Mouse (Mus musculus) gastrocnemius, postnatal 36 days (tissue): Measurements from ENCODE around the gene Scyl2. TPM values are rescaled to one million over a fixed set of nuclear protein-coding genes. Genes with fewer than 3 reads are reported as not detected.
"Not testable (repeated sequence)": the region's sequence is repeated elsewhere in the genome, so short reads cannot be mapped to it uniquely, and the experiment has no call there.

ENCODE experiments used
- DNase-seq, 2 experiments: peaks; one replicate each; pipeline ENCODE4 v3.0.0; 2022
- intact Hi-C: fragments of 180-260 bp; cut with DNase I; formaldehyde crosslinking; loops from one replicate; pipeline ENCODE4 v1.15.1; 2025
- total RNA-seq, 2 experiments: library from RNA; stranded (reverse); gene quantifications; 2 replicates each; pipeline ENCODE4 v1.2.3; 2021

Scyl2 gene
- total RNA-seq, 2 experiments from 2014 or later = 12.1 to 12.6 TPM

DNA sequence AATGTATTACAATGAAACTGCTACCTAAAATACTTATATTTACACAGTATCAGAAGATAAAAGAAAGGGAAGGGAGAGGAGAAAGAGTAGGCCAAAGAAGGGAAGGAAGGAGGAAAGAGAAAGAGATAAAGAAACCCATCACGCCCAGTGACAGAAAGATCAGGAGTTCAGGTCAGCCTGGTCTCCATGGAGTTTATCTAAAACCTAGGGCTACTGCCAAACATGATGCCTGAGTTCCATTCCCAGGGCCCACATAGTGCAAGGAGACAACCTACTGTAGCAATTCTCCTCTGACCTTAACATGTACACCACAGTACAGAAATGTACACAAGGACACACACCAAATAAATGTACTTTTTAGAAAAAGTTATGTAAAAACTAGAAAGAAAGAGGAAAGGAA lies 3.9 kb downstream of the Scyl2 start:
- intact Hi-C loops = no loop called here

DNA sequence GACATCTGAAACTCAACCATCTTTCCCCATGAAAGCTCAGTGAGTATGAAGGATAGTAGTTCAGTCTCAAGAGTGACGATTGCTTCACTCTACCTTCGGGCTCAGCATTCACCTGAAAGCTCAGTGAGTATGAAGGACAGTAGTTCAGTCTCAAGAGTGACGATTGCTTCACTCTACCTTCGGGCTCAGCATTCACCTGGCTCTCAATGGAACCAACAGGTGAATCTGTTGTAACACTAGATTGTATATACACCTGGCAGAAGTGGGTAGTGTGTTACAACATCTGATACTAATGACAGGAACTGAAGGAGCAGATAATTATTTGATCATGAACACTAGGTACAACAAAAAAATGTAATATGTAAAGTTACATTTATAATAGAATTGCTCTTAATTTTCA lies 4.4 kb downstream of the Scyl2 start:
- intact Hi-C loops = no loop called here
- no peak for DNase-seq

More for the DNA sequence above, 3.9 kb downstream of the Scyl2 start:
- no peak for DNase-seq

DNA sequence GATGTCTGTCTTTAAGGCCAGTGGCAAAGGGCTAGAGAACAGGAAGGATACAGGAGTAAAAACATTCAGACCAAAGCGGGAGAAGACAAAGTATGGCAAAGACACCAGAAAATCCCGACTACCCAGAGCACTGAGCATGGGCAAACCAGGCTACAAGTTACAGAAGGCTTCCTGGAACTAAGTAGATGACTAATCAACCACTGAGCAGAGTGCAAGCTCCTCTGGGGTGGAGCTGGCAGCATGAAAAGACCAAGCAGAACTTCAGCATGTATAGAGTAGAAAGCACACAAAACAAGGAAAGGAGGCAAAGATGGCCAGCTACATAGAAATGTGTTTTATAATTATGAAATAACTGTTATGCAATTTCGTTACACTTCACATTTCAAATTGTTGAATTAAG lies 5.6 kb downstream of the Scyl2 start:
- no peak for DNase-seq
- intact Hi-C loops = no loop called here

DNA sequence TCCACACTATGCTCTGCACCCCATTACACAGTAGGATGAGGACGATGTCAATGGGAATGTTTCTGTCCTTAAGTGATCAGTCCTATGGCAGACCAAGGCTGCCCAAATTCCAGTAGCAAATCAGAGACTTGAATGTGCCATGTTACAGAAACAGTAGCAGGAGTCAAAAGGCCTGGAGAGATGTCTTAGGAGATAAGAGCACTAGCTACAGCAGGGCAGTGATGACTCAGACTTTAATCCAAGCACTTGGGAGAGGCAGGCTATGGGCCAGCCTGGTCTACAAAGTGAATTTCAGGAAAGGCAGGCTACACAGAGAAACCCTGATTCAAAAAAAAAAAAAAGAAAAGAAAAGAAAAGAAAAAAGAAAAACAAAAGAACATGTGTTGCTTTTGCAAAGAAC lies 6.6 kb downstream of the Scyl2 start:
- no peak for DNase-seq
- intact Hi-C loops = no loop called here

DNA sequence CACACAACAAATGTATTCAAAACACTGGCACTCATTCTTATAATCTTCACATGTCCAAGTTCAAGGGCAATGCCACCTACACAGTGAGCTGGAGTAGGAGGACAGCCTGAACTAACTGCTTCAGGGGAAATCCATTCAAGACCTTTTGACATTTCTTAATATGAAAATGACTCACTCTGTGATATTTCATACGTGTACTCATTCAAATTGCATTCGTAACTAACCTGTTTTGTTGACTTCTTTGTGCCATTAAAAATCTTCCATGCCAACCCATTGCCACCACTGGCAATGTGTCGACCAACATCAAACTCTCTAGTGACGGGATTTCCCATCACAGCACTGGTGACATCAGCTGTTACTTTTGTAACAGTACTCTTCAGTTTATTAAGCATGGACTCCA lies 8.0 kb downstream of the Scyl2 start:
- no peak for DNase-seq
- intact Hi-C loops = no loop called here

DNA sequence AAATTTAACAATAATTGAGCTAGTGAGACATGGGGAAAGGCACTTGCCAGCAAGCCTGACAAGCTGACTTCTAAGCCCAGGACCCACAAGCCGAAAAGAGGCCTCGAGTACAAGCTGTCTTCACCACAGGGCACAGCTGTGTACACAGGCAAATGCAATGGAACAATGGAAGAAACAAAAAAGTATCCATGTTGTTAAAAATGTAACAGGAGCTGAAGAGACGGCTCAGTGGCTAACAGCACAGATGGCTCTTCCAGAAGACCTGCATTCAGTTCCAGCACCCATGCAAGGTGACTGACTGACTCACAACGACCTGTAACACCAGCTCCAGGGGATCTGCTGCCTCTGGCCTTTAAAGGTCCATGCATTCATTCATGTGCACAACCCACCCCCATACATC lies 9.5 kb downstream of the Scyl2 start:
- intact Hi-C loops = no loop called here
- DNase-seq = no peak

DNA sequence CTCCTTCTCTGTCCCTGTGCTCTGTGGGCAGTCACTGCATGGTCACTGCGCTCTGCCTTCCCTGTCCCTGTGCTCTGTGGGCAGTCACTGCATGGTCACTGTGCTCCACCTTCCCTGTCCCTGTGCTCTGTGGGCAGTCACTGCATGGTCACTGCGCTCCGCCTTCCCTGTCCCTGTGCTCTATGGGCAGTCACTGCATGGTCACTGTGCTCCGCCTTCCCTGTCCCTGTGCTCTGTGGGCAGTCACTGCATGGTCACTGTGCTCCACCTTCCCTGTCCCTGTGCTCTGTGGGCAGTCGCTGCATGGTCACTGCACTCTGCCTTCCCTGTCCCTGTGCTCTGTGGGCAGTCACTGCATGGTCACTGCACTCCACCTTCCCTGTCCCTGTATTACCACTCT lies 15.7 kb downstream of the Scyl2 start:
- intact Hi-C loops, DNase-seq: not testable (repeated sequence)

DNA sequence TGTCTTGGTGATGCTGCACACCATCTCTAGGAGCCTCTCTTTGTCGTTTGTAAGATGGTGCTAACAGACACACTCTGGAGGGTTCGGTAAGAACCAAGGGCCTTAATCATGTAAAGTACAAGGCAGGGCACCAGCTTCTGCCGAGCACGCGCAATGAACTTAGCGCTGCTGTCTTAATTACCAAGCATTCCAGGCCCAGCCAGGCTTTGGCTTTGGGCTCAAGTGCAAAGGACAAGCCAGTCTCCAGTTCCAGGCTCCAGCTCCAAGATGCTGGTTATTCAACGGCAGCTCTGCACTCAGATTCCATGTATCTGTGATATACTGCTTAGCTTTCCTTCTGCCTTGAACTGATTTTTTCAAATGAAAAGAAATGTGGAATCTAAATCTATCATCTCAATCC lies 18.5 kb downstream of the Scyl2 start:
- intact Hi-C loops = loop anchor here (10.0 kb wide), 1 partner anchor 137 kb away; no protein-coding TSS in a partner anchor
- DNase-seq = no peak

DNA sequence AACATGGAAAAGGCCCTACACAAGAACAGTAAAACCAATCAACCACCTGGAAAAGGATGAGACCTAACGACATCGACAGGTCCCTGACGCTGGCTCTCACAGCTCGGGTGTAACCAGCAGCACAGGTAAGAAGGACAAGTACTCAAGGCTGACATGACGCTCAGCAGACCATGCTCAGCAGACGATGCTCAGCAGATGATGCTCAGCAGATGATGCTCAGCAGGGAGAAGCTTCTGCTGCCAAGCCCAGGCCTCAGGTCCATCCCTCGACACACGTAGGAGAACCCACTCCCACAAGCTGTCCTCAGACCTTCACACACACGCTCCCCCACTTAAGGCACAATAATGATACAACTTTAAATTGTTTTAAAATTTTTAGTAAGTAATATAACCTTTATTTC lies 20.4 kb downstream of the Scyl2 start:
- intact Hi-C loops = loop anchor here (10.0 kb wide), 1 partner anchor 139 kb away; no protein-coding TSS in a partner anchor
- DNase-seq = no peak

DNA sequence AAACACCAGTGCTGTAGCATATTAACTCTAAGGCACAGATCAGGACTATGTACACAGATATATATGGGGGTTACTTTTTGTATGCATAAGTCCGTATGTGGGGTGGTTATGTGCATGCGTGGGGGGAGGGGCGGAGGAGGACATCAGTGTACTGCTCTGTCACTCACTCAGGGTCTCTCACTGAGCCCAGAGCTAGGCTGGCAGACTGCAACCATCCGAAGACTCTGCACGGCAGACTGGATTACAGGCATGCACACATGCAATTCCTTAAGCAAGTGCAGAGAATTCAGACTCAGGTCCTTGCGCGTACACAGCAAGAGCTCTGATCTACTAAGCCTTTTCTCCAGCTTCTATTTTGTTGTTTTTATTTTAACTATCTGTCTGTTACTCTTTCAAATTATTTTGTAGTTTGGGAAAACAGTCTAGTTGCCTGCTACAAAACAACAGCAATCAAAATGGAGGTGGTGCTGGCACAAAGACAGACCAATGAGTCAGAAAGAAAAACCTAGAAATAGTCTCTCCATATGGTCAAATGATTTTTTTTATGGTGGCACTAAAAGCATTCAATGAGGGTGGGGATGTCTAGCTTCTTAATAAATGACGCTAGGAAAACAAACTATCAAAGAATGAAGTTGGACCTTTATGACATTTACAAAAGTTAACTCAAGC lies 21.0 kb downstream of the Scyl2 start:
- intact Hi-C loops = loop anchor here (10.0 kb wide), 1 partner anchor 140 kb away; no protein-coding TSS in a partner anchor
- no peak for DNase-seq

DNA sequence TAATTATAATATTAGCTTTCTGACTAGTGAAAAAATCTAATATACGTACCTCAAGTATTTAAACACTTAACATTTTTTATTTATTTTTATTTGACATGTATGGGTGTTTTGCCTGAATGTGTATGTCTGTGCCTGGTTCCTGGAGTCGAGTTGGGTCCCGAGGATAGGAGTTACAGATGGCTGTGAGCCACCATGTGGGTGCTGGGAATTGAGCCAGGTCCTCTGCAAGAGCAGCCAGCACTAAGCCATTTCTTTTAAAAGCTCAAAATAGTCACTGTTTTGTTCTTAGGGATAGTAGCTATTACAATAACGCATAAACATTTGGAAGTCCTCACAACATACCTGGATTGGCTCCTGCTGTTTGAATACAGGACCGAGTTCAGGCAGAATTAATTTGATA lies 29.7 kb downstream of the Scyl2 start:
- no peak for DNase-seq
- intact Hi-C loops = no loop called here

DNA sequence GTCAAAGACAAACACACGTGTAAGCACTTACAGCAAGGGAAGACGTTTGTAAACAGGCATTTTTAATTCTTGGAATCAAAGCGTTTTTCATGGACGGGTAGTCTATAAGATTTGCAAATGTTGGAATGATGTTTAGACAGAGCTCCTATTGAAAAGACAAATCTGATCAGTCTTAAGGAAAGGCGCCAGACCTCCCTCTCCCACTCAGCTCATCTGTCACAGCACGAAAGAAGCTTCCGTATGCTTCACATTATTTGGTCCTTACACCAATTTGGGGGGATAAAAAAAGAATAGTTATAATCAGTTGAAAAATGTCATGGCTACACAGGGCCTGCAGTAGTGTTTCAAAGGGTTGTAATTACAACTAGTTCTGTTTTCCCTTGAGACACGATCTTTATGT lies 33.2 kb downstream of the Scyl2 start:
- intact Hi-C loops = no loop called here
- no peak for DNase-seq

DNA sequence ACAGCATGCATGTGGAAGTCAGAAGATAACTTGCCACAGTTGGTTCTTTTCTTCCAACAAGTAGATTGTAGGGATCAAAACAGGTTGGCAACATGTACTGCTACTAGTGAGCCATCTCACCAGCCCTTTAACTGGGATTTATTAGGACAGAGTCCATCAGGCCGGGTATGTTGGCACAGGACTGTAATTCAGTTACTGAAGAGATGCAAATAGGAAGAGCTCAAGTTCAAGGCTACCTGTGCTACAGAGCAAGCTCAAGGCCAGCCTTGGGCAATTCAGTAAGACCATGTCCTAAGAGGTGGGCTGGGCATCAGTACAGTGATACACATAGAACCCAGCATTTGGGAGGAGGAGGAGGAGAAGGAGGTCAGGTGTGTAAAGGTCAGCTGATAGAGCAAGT lies 34.4 kb downstream of the Scyl2 start:
- no peak for DNase-seq
- intact Hi-C loops = no loop called here

DNA sequence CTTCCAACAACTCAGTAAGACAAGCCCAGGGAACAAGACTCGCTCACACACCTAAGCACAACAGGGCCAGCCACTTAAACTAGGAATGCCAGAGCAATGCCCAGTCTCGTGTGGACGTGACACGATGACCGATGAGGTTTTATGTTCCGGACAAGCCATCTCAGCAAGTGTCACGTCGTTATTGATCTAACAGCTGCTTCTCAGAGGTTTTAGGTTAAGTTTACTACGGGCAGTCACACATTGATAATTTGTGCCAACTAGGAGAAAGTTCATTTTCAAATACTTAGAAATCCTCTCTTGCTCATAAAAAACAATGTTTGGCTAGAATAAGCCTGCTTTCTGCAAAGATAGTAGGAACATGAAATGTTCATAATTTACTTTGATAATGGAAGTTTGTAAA lies 39.2 kb downstream of the Scyl2 start:
- DNase-seq = no peak
- intact Hi-C loops = no loop called here

DNA sequence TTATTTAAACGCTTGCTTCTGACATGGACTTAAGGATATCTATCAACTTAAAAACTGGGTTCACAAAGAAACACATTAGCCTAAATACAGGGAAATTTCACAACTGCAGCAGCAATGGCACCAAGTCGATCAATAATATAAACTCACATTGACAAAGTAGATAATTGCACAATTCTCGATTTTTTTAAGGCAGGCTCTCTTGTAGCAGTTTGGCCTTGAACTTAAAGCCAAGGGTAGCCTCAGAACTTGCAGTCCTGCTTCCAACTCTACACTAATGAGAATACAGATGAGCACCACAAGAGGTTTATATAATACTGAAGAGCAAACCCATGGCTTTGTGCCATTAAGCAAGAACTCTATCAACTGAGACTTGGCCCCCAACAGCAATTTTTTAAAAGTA lies 49.1 kb downstream of the Scyl2 start:
- DNase-seq = no peak
- intact Hi-C loops = no loop called here

DNA sequence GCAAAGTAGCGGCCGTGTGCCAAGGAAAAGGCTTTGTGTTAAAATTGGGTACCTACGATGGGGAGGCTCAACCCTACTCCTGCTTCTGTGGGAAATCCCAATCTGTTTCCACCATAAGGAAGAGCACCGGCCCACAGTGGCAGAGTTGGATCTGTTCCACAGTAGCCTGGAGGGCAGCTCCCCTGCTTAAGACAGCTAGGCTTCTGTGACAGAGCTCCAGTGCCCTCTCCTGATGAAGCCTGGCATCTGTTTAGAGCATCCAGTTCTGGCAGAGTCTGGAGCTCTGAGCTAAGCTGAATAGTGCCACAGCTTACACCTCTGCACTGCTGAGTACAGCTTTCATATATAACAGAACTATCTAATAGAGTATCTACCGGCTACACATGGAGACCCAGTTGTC lies 51.1 kb downstream of the Scyl2 start:
- intact Hi-C loops = no loop called here
- DNase-seq = no peak

DNA sequence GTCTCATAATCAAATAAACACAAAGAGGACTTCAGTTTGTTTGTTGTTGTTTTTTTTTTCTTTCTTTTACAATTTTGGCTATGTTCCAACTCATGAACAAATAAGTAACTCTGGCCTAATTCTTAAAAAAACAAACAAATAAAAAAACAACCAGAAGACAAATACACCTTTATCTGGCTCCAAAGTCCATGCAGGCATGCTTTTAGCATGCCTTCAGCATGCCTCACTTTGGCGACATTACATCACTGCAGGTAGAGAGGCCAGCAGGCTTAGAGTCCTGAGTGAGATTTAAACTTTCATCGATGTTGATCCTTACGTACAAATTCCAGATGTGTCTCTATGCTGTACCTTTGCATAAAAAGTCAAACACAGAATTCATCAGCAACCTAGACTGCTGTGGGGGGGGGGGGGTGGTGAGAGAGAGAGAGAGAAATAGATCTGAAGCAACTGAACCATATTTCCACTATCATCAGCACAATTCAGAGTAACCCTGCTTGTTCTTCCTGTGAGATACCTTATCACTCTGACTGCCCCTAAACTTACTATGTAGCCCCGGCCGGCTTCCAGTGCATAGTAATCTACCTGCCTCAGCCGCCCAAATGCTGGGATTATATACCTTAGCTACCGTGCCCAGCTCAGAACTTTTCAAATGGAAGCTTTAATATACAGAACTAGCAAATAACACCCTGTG lies 52.2 kb downstream of the Scyl2 start:
- intact Hi-C loops = loop anchor here (5.0 kb wide), 1 partner anchor 172 kb away; no protein-coding TSS in a partner anchor
- no peak for DNase-seq

DNA sequence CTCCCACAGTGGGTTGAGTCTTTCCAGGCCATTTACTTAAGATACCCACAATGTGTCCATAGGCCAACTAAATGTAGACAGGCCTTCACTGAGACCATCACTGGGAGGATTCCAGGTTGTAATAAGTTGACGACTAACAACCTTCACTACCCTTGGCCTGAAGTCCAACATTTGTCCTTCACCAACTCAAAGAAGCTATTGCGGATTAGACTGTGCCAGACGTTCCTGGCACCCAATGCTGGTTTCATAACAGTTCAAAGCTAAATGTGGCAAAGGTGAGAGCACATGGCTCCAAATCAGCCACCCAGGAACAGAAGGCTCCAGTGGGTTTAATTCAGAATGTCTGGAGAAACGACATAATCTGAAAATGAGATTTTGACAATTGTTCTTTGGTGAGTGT lies 53.0 kb downstream of the Scyl2 start:
- DNase-seq = no peak
- intact Hi-C loops = loop anchor here (5.0 kb wide), 1 partner anchor 171 kb away; no protein-coding TSS in a partner anchor

DNA sequence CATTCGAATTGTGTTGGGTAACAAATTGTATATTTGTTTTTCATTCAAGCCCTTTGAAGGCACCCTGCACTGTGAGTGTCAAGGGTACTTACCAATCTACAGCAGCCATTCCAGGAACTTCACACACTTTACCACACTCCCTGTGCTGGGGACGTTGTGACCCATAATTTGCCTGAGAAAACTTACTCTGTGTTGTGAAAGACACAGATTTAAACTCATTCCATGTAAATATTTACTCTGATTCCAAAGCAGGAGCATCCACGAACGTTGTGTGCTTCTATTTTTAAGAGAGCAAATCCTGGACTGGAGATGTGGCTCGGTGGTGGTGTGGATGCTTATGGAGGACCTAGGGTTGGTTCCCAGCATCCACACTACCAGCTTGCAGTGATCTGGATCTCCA lies 54.3 kb downstream of the Scyl2 start:
- intact Hi-C loops = loop anchor here (5.0 kb wide), 1 partner anchor 170 kb away; no protein-coding TSS in a partner anchor
- DNase-seq = no peak

DNA sequence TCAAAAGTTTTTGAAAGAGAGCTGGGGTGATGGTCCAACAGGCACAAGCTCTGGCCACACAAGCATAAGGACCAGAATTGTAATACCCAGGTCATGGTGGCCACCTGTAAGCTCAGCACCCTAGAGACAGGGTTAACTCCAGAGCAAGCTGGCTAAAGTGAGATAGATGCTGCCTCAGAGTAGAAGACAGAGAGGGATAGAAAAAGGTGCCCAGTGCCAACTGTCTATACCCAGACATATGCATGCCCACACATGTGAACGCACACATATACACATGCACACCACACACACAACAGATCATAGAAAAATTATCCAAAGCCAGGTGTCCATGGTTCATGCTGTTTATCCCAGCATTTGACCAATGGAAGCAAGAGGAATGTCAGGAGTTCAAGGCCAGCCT lies 55.5 kb downstream of the Scyl2 start:
- DNase-seq = no peak
- intact Hi-C loops = loop anchor here (5.0 kb wide), 1 partner anchor 168 kb away; no protein-coding TSS in a partner anchor

DNA sequence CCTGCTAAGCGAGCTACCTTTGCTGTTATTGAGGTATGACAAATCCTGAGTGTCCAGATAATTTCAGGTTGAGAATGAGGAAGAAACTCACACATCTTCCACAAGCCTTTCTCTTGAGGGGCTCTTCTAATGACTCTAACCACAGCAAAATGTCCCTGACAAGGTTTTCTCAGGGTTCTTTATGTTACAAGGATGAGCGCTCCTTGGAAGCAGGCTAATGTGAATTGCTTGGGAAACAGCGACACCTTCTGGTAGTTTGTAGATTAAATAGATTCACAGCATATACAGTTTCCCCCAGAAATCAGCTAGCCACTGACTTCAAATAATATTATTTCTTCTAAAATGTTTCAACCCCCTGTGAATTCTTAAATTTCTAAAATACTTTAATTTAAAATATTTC lies 56.0 kb downstream of the Scyl2 start:
- intact Hi-C loops = loop anchor here (5.0 kb wide), 1 partner anchor 168 kb away; no protein-coding TSS in a partner anchor
- DNase-seq = no peak

DNA sequence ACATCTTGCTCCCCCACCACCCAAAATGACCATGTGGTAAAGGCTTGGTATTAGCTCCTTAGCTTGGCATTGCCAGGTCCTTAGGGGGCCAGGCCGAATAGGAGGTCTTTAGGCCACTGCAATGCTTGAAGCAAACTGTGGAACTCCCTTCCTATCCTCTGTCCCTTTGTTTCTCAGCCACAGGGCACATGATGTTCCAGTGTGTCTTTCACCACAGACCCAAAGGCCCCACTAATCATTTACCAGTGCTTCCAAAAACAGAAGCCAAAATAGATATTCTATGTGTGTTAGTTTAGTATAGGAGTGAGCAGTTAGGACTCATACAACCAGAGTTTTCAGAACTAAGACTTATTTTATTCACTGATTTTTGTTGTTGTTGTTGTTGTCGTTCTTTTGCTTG lies 59.4 kb downstream of the Scyl2 start:
- intact Hi-C loops = loop anchor here (5.0 kb wide), 1 partner anchor 299 kb away; no protein-coding TSS in a partner anchor

More for the DNA sequence above, 59.4 kb downstream of the Scyl2 start:
- DNase-seq = no peak
